Mouse (Mus musculus): Measurements from ENCODE around the gene Pepd. TPM values are rescaled to one million over a fixed set of nuclear protein-coding genes. Genes with fewer than 3 reads are reported as not detected.
A peak's percentile ranks its signal among the peaks of the same experiment; 100 is the strongest.

The Pepd gene
- polyA plus RNA-seq (2016; fragmentation: Nextera tagmentation; extraction: Ambion mirVana) = 76.1 and 76.9 TPM in 2 replicates

DNA sequence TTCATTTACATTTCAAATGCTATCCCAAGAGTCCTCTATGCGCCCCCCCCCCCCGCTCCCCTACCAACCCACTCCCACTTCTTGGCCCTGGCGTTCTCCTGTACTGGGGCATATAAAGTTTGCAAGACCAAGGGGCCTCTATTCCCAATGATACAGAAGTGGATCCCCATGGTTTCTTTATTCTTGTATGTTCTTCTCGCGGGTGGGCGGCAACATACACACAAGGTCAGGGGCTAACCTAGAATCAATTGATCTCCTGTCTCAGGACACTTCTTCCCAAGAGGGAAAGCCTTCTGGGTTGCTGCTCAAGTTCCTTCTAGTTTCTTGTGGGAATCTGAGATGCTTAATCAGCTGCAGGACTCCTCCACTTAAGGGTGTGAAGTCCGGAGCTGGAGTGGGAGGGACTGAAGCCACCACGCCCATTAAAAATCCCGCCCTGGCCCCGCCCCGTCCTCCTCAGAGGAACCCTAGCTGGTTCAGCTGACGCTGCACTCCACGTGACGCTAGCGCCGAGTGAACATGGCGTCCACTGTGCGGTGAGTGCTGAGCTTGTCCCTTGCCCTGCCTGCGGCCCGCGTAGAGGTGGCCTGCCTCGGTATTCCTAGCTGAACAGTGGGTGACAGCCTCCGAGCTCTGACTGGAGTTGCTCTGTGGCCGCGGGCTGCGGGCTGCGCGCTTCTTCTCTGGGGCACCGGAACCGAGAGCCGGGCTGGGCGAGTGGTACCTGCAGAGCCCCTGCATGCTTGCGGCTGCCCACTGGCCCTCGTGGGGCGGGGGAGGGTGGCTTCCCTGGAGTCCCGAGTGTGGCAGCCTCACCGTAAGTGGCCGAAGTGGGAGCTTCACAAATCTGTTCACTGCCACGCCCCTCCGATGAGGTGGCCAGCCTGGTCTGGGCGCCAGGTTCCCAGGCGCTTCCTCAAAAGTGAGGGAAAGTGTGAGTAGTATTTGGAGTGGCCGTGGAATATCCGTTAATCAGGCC, at the start of gene Pepd:
TSS of gene Pepd (plus strand) at position 461 of the 979 bp plus-strand sequence.
- 7% methylated on average over 44 of the region's 44 CpGs for WGBS
- H3K4me3 ChIP-seq = peak within 1 kb of the TSS; percentile 84
- H3K9me3 ChIP-seq = 0 out of 2 replicates have a peak, but pooled peaks cover 3% of the 10 kb centered on the region
- H3K27me3 ChIP-seq (ENCODE audit: insufficient read depth, poor library complexity, severe bottlenecking) = 0 out of 2 replicates have a peak, but pooled peaks cover 4% of the 10 kb centered on the region
- H3K4me1 ChIP-seq (replicated peaks) = peaks cover 37% of the 10 kb centered on the region
- DNase-seq (ENCODE audit: low spot score) = peak; percentile 93
- peak within 1 kb of the TSS; percentile 88 for H3K27ac ChIP-seq
- no peaks in the 10 kb centered on the region for H3K36me3 ChIP-seq

DNA sequence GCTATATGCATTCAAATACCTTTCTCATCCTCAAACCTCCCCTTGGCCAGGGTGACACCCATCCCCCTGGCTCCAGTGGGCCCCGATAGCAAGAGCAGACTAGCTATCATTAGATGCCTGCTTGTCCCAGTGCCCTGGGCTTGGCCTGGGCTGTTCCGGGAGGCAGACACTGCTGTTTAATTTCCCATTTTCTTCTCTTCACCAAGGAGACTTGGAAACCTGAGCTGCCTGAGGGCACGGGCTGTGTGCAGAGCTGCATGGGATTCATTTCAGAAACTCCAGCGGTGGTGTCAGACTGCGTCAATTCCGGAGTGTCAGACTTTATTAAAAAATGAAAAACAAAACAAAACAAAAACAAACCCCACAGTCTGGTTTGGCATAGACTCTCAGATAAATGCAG, 44.9 kb upstream of the Pepd start:
- Histone ChIP-seq H3K4me1 (replicated peaks) (peaks cover 11% of the 10 kb centered on the region; the same call in 1 of the 2 replicates), H3K4me3 (no peak overlapping the region), H3K27ac (no peak overlapping the region), H3K9me3 (no peaks in the 10 kb centered on the region), H3K27me3 (ENCODE audit: insufficient read depth, poor library complexity, severe bottlenecking) (no peaks in the 10 kb centered on the region), H3K36me3 (no peaks in the 10 kb centered on the region)
- 62% methylated on average over 6 of the region's 6 CpGs for WGBS
- no peak for DNase-seq (ENCODE audit: low spot score)

DNA sequence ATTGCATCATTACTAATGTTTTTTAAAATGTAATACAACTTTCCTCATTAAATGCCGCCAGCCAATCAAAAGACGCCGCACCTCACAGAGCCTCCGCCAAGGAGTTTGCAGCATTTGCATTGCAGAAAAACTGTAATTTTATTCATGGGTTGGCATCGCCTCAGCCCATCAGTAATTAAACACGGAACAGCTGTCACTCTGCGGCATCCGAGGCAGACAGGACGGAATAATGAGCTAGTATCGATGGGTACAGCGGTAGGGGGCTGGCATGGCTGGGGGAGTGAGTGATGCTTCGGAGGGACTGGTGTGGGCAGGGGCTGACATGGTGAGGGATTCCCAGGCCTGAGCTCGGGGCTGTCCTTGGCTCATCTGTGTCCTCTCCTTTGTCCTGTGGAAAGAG, 42.5 kb upstream of the Pepd start:
- Histone ChIP-seq H3K36me3 (no peaks in the 10 kb centered on the region), H3K27ac (0 out of 2 replicates have a peak overlapping the region, but pooled peaks have one; percentile 40), H3K27me3 (ENCODE audit: insufficient read depth, poor library complexity, severe bottlenecking) (no peaks in the 10 kb centered on the region), H3K9me3 (no peaks in the 10 kb centered on the region), H3K4me1 (replicated peaks) (peaks cover 11% of the 10 kb centered on the region; the same call in 1 of the 2 replicates), H3K4me3 (no peak overlapping the region)
- 73% methylated on average over 13 of the region's 13 CpGs for WGBS
- no peak for DNase-seq (ENCODE audit: low spot score)

DNA sequence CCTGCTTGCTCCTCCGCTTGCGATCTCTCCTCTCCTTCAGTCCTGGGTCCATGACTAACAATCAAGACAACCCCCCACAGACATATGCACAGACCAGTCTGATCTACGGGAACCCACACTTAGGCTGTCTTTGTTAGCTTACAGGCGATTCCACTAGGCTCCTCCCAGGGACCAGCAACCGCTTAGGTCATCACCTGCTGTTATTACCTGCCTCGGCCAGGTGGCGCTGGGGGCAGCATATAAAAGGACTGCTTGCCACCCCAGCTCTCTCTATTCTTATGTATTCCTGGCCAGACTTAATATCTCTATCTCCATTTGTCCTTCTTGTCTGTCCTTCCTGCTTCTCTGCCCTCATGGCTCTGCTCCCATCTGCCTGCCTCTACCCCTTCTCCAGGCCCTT, 35.4 kb upstream of the Pepd start:
- 66% methylated on average over 7 of the region's 7 CpGs for WGBS
- DNase-seq (ENCODE audit: low spot score) = no peak
- H3K36me3 ChIP-seq = no peaks in the 10 kb centered on the region
- H3K9me3 ChIP-seq = no peaks in the 10 kb centered on the region
- H3K27me3 ChIP-seq (ENCODE audit: insufficient read depth, poor library complexity, severe bottlenecking) = no peaks in the 10 kb centered on the region
- H3K4me1 ChIP-seq (replicated peaks) = no peaks in the 10 kb centered on the region
- no peak overlapping the region for H3K4me3 ChIP-seq
- H3K27ac ChIP-seq = no peak overlapping the region

DNA sequence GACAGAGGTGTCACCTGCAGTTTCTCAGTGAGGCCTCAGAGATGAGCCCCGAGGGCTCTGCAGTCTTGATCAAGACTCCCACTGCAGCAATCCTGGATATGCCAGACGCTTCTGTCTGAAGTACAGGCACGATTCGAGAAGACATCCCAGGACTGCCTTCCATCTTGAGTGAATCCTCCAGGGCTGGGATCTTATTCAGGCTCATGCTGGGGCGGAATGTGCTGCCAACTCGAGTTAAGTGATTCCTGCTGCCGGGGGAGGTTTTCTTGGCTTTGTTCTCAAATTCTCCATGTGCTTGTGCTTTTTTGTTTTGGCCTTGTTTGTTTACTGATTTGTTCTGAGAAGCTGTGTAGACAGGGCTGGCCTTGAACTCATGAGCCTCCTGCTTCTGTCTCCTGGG, 34.4 kb upstream of the Pepd start:
- WGBS = 66% methylated on average over 7 of the region's 7 CpGs
- Histone ChIP-seq H3K9me3 (no peaks in the 10 kb centered on the region), H3K27me3 (ENCODE audit: insufficient read depth, poor library complexity, severe bottlenecking) (no peaks in the 10 kb centered on the region), H3K36me3 (no peaks in the 10 kb centered on the region), H3K4me1 (replicated peaks) (no peaks in the 10 kb centered on the region), H3K4me3 (no peak overlapping the region), H3K27ac (no peak overlapping the region)
- DNase-seq (ENCODE audit: low spot score) = no peak

DNA sequence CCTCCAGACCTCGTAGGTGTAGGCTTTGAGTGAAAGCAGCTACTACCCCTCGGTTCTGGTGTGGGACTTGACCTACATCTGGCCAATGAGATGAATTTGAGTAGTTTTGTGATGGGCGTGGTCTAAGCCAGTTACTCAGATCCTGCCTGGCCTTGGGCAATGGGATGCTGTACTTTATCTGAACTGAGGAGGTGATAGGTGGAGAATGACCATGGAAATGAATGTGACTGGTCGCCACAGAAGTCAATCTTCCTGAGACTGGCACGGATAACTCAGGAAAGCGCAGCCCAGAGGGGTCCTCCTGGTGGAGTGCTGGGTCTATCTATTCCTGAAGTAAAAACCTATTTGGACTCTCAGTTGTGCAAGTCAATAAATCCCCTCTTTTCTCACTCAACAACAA, 23.7 kb upstream of the Pepd start:
- no peaks in the 10 kb centered on the region for H3K27me3 ChIP-seq (ENCODE audit: insufficient read depth, poor library complexity, severe bottlenecking)
- no peak for DNase-seq (ENCODE audit: low spot score)
- H3K36me3 ChIP-seq = no peaks in the 10 kb centered on the region
- 0 out of 2 replicates have a peak, but pooled peaks cover 3% of the 10 kb centered on the region for H3K4me1 ChIP-seq (replicated peaks)
- no peak overlapping the region for H3K27ac ChIP-seq
- no peaks in the 10 kb centered on the region for H3K9me3 ChIP-seq
- WGBS = 77% methylated on average over 6 of the region's 6 CpGs
- no peak overlapping the region for H3K4me3 ChIP-seq

DNA sequence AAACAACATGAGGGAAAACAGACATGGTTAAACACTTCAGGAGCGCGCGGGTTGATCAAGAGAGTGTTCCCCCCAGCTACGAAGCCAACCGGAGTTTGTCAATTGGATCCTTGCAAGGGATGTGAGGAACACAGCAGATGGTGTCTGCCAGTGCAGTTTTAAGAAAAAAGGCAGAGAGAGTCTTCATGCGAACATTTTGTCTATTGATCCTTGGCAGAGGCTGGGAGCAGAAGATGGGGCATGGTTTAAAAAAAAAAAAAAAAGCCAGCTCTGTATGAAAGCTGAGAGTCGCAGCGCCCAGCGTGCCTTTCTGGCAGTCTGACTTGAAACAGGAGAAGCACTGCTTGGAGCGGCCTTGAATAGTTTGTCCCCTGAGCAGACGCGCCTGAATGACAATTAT, 23.3 kb upstream of the Pepd start:
- WGBS = 59% methylated on average over 12 of the region's 12 CpGs
- no peak overlapping the region for H3K4me3 ChIP-seq
- DNase-seq (ENCODE audit: low spot score) = no peak
- H3K4me1 ChIP-seq (replicated peaks) = 0 out of 2 replicates have a peak, but pooled peaks cover 3% of the 10 kb centered on the region
- H3K27ac ChIP-seq = no peak overlapping the region
- H3K36me3 ChIP-seq = no peaks in the 10 kb centered on the region
- no peaks in the 10 kb centered on the region for H3K27me3 ChIP-seq (ENCODE audit: insufficient read depth, poor library complexity, severe bottlenecking)
- no peaks in the 10 kb centered on the region for H3K9me3 ChIP-seq

DNA sequence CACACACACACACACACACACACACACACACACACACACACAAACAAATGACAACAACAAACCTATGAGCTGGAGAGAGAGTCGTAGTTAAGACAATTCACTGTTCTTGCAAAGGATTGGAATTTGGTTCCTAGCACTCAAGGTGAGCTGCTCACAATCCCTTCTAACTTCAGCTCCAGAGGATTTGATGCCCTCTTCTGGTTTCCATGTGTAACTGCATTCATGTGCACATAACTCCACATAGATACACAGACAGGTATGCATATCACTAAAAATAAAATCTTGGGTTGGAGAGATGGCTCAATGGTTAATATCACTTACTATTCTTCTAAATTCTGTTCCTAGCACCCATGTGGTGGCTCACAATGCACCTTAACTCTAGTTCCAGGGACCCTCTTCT, 19.3 kb upstream of the Pepd start:
- Histone ChIP-seq H3K27me3 (ENCODE audit: insufficient read depth, poor library complexity, severe bottlenecking) (no peaks in the 10 kb centered on the region), H3K9me3 (no peaks in the 10 kb centered on the region), H3K27ac (no peak overlapping the region), H3K4me3 (no peak overlapping the region), H3K36me3 (no peaks in the 10 kb centered on the region), H3K4me1 (replicated peaks) (peaks cover 19% of the 10 kb centered on the region)
- DNase-seq (ENCODE audit: low spot score) = no peak
- WGBS = 88% methylated on average over 1 of the region's 1 CpGs

DNA sequence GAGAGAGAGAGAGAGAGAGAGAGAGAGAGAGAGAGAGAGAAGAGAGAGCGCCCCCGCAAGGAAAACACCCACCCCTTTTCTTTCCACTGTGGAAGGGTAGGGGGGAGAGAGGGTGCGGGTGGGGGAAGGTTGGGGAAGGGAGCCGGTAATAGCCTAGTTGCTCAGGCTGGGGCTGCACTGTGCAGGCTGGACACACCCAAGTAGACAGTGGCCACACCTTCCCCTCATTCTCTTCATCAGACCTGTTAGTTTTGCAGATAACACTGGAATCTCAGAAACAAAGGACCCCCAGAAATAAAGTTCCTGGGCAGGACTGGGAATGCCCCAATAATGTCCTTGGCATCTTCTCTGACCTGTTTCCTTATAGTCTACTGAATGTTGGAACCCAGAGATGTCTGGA, 15.7 kb upstream of the Pepd start:
- no peak for DNase-seq (ENCODE audit: low spot score)
- H3K36me3 ChIP-seq = no peaks in the 10 kb centered on the region
- 85% methylated on average over 4 of the region's 4 CpGs for WGBS

DNA sequence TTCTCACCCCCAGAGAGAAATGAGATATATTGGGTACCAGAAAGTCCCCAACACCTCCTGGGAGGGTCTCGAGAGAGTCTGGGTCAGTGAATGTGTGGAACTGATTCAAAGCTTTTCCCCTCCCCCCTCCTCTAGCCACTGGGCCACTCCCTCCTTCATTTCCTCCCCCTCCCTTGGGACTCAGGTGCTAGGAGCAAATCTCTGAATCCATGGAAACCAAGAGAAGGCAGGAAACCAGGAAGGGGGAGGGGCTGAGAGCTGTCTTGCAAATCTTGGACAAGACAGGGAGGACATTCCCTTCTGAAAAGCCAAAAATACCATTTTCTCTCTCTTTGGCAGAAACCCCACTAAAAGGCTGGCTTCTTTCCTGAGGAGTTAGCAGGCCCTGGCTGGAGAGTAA, 15.1 kb upstream of the Pepd start:
- DNase-seq (ENCODE audit: low spot score) = no peak
- Histone ChIP-seq H3K9me3 (no peaks in the 10 kb centered on the region), H3K27me3 (ENCODE audit: insufficient read depth, poor library complexity, severe bottlenecking) (no peaks in the 10 kb centered on the region), H3K4me3 (no peak overlapping the region), H3K27ac (peak overlapping the region; percentile 30; the same call in 1 of the 2 replicates), H3K4me1 (replicated peaks) (peaks cover 16% of the 10 kb centered on the region), H3K36me3 (no peaks in the 10 kb centered on the region)
- 17% methylated on average over 1 of the region's 1 CpGs for WGBS

More for the DNA sequence above, 15.7 kb upstream of the Pepd start:
- Histone ChIP-seq H3K27me3 (ENCODE audit: insufficient read depth, poor library complexity, severe bottlenecking) (no peaks in the 10 kb centered on the region), H3K4me3 (no peak overlapping the region), H3K4me1 (replicated peaks) (peaks cover 19% of the 10 kb centered on the region), H3K27ac (no peak overlapping the region; the same call in 1 of the 2 replicates), H3K9me3 (no peaks in the 10 kb centered on the region)

DNA sequence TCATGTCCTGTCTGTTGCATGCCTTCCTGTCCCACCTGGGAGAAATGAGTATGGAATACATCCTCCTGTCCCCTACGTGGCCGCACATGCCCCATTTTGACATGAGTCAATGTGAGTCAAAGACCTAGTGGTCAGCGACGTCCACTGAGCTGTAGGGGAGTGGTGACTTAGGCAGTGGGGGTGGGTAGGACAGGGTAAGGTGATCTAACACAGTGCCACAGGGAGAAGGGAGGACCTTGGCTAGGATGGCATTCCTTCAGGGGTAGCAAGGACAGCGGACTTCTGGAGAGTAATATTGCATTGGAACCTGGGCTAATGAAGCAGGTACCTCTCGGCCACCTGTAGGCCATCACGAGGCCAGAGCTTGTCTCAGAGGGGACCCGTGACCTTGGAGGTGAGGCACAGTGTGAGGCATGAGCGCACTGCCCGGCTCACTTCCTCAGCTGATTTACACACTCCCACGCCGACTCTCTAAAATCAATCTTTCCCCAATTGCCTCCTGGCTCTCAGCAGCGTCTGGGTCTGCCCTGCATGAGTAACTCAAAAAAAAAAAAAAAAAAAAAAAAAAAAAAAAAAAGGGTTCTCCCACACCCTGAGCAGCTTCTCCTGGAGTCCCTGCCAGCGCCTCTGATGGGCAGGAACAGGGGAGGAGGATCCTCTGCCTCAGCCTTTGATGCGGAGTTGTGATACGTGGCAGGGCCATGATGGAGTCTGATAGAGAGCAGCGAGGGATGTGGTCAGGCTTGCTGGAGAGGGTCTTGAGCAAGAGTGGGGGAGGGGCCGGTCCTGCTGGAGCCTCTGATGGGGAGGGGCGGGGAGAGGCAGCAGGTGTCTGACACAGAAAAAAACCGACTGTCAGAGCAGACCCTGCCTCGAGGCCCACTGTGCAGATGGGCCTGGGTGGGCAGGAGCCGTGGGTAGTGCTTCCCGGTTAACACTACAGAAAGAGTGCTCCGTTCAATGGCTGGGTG, 1.8 kb upstream of the Pepd start:
- 33% methylated on average over 24 of the region's 24 CpGs for WGBS
- Histone ChIP-seq H3K27me3 (ENCODE audit: insufficient read depth, poor library complexity, severe bottlenecking) (0 out of 2 replicates have a peak, but pooled peaks cover 4% of the 10 kb centered on the region), H3K4me3 (peak overlapping the region; percentile 26; the same call in 1 of the 2 replicates)

DNA sequence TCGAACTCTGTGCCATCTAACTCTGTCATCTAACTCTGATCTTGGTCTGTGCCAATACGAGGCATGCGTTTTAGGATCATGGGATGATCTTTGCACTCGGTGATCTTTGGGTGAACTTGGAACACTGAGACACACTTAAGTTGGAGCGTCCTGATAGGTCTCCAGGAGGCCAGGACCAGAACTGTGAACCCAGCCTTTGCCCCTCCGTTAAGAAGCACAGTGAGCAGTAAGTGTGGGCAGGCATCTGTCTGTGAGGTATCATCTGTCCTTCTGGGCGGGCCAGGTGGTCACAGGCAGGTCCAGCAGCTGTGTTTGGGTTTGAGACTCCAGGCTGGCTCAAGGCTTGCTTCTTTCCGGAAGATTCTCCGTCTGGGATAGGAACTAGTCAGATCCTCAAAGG, 1.8 kb downstream of the Pepd start:
- H3K36me3 ChIP-seq = no peaks in the 10 kb centered on the region
- 0 out of 2 replicates have a peak, but pooled peaks cover 4% of the 10 kb centered on the region for H3K27me3 ChIP-seq (ENCODE audit: insufficient read depth, poor library complexity, severe bottlenecking)
- DNase-seq (ENCODE audit: low spot score) = no peak
- H3K4me3 ChIP-seq = no peak overlapping the region
- WGBS = 89% methylated on average over 9 of the region's 9 CpGs
- no peaks in the 10 kb centered on the region for H3K9me3 ChIP-seq
- no peak overlapping the region for H3K27ac ChIP-seq
- H3K4me1 ChIP-seq (replicated peaks) = peaks cover 42% of the 10 kb centered on the region

More for the DNA sequence above, 1.8 kb upstream of the Pepd start:
- Histone ChIP-seq H3K36me3 (no peaks in the 10 kb centered on the region), H3K27ac (peak overlapping the region; percentile 50; the same call in 1 of the 2 replicates), H3K4me1 (replicated peaks) (peaks cover 35% of the 10 kb centered on the region), H3K9me3 (0 out of 2 replicates have a peak, but pooled peaks cover 5% of the 10 kb centered on the region)
- peak; percentile 63 for DNase-seq (ENCODE audit: low spot score)
